In genomic region chr4:119973729-119974605, GRCm38 (mm10) we compare ENCODE assay signal across 18 mouse cellular contexts.
DNase-seq lines count a peak whose midpoint lies in the region; ATAC-seq and TF ChIP-seq lines count a peak whose summit lies in the region.
"Had no signal": no experiment of that assay in that cellular context is flagged by ENCODE, and none has a peak within 500 bp of the region (broad histone marks: within the 10 kb centered on the region; RNA-seq: fewer than 3 reads in every experiment).

No protein-coding gene starts in this region.

- in situ Hi-C loops in Patski (cut with MboI; ENCODE audit: low pct_unique_long_range_greater_than_20kb): no loop called here

- POLR2A ChIA-PET in Patski (lab: Charles Lee): interaction anchor here (1.7 kb wide), 1 partner anchor 8 kb away, joined by 4 read pairs; no protein-coding TSS in a partner anchor

- WGBS in cerebellum, adult 2 months: 74% methylated on average over 9 of the region's 9 CpGs
- 52% methylated on average over 9 of the region's 9 CpGs for WGBS in heart, postnatal 0 days
- 54% methylated on average over 9 of the region's 9 CpGs for WGBS in lung, embryonic 15.5 days

- CTCF ChIA-PET in Patski (lab: Charles Lee): interaction anchor here (1.3 kb wide), 1 partner anchor 10 kb away, joined by 3 read pairs; no protein-coding TSS in a partner anchor

- no peak for TF ChIP-seq CTCF in cerebellum, adult 2 months (IDR thresholded peaks at IDR 0.05; ENCODE audit: borderline replicate concordance, insufficient read depth, low read depth, low read length)
- TF ChIP-seq CTCF in heart, postnatal 0 days (IDR thresholded peaks at IDR 0.05; ENCODE audit: low read depth): no peak
- no peak for TF ChIP-seq CTCF in Patski (IDR thresholded peaks at IDR 0.05)

- H3K36me3 ChIP-seq in heart, postnatal 0 days (replicated peaks; ENCODE audit: control insufficient read depth, insufficient read depth, low read length): no peaks in the 10 kb centered on the region
- no peaks in the 10 kb centered on the region for H3K36me3 ChIP-seq in lung, embryonic 15.5 days
- H3K36me3 ChIP-seq: embryonic facial prominence, embryonic 12.5 days; forebrain, embryonic 15.5 days; hindbrain, embryonic 15.5 days had no signal

- peak; percentile 67 for ATAC-seq in heart, postnatal 0 days (ENCODE audit: insufficient read depth, low read depth)
- ATAC-seq in lung, embryonic 15.5 days (ENCODE audit: borderline replicate concordance, extremely low read depth, low FRiP score, low TSS enrichment): peak; percentile 73; the same call in 1 of the 2 replicates
- peak; percentile 7 for ATAC-seq in Patski
- ATAC-seq: CD4-positive, CD25-positive, alpha-beta regulatory T cell, adult 4 months; forebrain, embryonic 15.5 days; intestine, embryonic 16.5 days had no signal

- H3K9me3 ChIP-seq in heart, postnatal 0 days (replicated peaks; ENCODE audit: control insufficient read depth, low read length): no peaks in the 10 kb centered on the region
- no peaks in the 10 kb centered on the region for H3K9me3 ChIP-seq in lung, embryonic 15.5 days
- H3K9me3 ChIP-seq: embryonic facial prominence, embryonic 12.5 days; forebrain, embryonic 15.5 days; hindbrain, embryonic 15.5 days had no signal

- TF ChIP-seq EP300 in heart, postnatal 0 days (IDR thresholded peaks at IDR 0.05; ENCODE audit: low read depth): no peak

- H3K4me2 ChIP-seq in heart, postnatal 0 days (ENCODE audit: low read depth, low read length): no peak overlapping the region
- H3K4me2 ChIP-seq in lung, embryonic 15.5 days: no peak overlapping the region
- H3K4me2 ChIP-seq: embryonic facial prominence, embryonic 12.5 days; forebrain, embryonic 15.5 days; hindbrain, embryonic 15.5 days had no signal

- H3K9ac ChIP-seq in heart, postnatal 0 days (replicated peaks; ENCODE audit: low read depth, low read length): no peak overlapping the region
- no peak overlapping the region for H3K9ac ChIP-seq in lung, embryonic 15.5 days
- H3K9ac ChIP-seq: embryonic facial prominence, embryonic 12.5 days; forebrain, embryonic 15.5 days; hindbrain, embryonic 15.5 days had no signal

- intact Hi-C loops in heart, postnatal 25 days (cut with DNase I): no loop called here

- no peak overlapping the region for H3K4me3 ChIP-seq in cerebellum, adult 2 months (replicated peaks; ENCODE audit: insufficient read depth, low read depth, low read length)
- no peak overlapping the region for H3K4me3 ChIP-seq in heart, postnatal 0 days (ENCODE audit: low read depth, low read length)
- no peak overlapping the region for H3K4me3 ChIP-seq in lung, embryonic 15.5 days
- H3K4me3 ChIP-seq: embryonic facial prominence, embryonic 12.5 days; forebrain, embryonic 15.5 days; hindbrain, embryonic 15.5 days had no signal

- H3K27me3 ChIP-seq in cerebellum, adult 2 months (ENCODE audit: control insufficient read depth, insufficient read depth, low read length): no peaks in the 10 kb centered on the region
- H3K27me3 ChIP-seq in heart, postnatal 0 days (ENCODE audit: control insufficient read depth, insufficient read depth, low read length): no peaks in the 10 kb centered on the region; the same call in 1 of the 2 replicates
- no peaks in the 10 kb centered on the region for H3K27me3 ChIP-seq in lung, embryonic 15.5 days
- H3K27me3 ChIP-seq in Patski: no peaks in the 10 kb centered on the region
- H3K27me3 ChIP-seq: forebrain, embryonic 15.5 days; hindbrain, embryonic 15.5 days had no signal

- H3K27ac ChIP-seq in cerebellum, adult 2 months (ENCODE audit: insufficient read depth, low read length): no peak overlapping the region
- no peak overlapping the region for H3K27ac ChIP-seq in heart, postnatal 0 days (ENCODE audit: low read depth)
- peak overlapping the region; percentile 64 for H3K27ac ChIP-seq in lung, embryonic 15.5 days
- H3K27ac ChIP-seq: embryonic facial prominence, embryonic 12.5 days; forebrain, embryonic 15.5 days; hindbrain, embryonic 15.5 days had no signal

- DNase-seq in cerebellum, postnatal 10 days: peak; percentile 54 to 60
- DNase-seq in cerebellum, adult 2 months: no peak
- peak; percentile 51 for DNase-seq in heart, postnatal 0 days (ENCODE audit: low spot score)
- DNase-seq in heart, postnatal 25 days (ENCODE audit: low spot score): no peak
- DNase-seq in lung, postnatal 25 days (ENCODE audit: low spot score): no peak
- no peak for DNase-seq in Patski (ENCODE audit: low read depth, low spot score)
- DNase-seq: adrenal gland, adult 8-10 months; adrenal gland, postnatal 36 days; B cell, adult 2 months; cerebellum, adult 8-10 months; gastrocnemius, postnatal 36 days; heart, adult 18-20 months had no signal

- peaks cover 37% of the 10 kb centered on the region for H3K4me1 ChIP-seq in cerebellum, adult 2 months (ENCODE audit: control insufficient read depth, insufficient read depth, low read length)
- H3K4me1 ChIP-seq in heart, postnatal 0 days (ENCODE audit: control insufficient read depth, insufficient read depth): peaks cover 9% of the 10 kb centered on the region
- H3K4me1 ChIP-seq in lung, embryonic 15.5 days: peaks cover 34% of the 10 kb centered on the region
- H3K4me1 ChIP-seq: embryonic facial prominence, embryonic 12.5 days had no signal

- no peak for TF ChIP-seq POLR2A in cerebellum, adult 2 months (IDR thresholded peaks at IDR 0.05; ENCODE audit: borderline replicate concordance, insufficient read depth, low read length)

Comparison
In these comparisons a context has a peak if more than half of its experiments do, and no peak if none do; other contexts are left out.
1. DNase-seq: peak in cerebellum, postnatal 10 days (2 of 2) and heart, postnatal 0 days (single experiment); none in cerebellum, adult 2 months (0 of 2), heart, postnatal 25 days (single experiment), lung, postnatal 25 days (single experiment) and Patski (single experiment).
2. ATAC-seq: peak in every context shown above with its lines; median percentile 73 in lung, embryonic 15.5 days; 67 in heart, postnatal 0 days; 7 in Patski.